Mouse (Mus musculus): ENCODE data around the gene Gm2696.
A peak's percentile ranks its signal among the peaks of the same experiment; 100 is the strongest.
"Not testable (repeated sequence)": the region's sequence is repeated elsewhere in the genome, so short reads cannot be mapped to it uniquely, and the experiment has no call there.

Gm2696 gene

GRCm38 (mm10) chr10:77814382-77814781, at the start of gene Gm2696:
Gene Gm2696, plus strand, starts transcription at chr10:77814682.
- DNase-seq = no peak

DNA sequence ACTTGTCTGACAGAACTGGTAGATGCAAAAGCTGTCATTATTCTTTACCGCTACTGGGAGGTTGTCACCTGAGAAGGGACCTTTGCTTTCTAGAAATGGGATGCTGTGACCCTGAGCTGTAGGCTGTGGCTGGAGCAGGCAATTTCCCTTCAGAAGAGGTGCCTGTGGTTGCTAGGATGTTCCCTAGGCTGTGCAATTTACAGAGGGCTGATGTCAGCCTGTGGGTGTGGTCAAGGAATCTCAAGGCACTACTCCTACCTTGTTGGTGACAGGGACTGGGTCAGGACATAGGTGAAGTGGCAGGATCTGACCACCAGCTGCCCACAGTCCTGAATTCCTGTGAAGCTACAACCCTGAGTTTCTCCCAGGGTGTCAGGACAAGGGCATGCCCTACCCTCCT, 44.8 kb upstream of the Gm2696 start:
- DNase-seq = no peak

DNA sequence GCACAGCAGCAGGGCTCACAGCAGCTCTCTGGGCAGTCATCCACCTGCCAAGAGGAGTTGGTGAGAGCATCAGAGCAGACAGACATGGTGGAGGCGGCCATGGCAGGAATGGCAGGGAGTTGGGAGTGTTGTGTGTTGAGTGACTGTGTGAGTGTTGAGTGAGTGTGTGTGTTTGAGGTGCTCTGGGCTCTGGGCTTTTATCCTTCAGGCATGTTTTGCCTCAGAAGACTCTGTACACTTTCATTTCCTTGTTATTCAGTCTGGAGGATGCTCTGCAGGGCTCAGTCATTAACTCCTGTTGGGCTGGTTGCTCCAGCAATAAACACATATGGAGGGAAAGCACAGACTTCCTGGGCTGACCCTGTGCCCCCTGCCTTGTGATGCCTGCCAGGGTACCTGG, 43.3 kb upstream of the Gm2696 start, which contains the start of gene Gm3238:
Gm3238 (minus strand) TSS at position 101 of the 400 bp plus-strand sequence.
- not testable (repeated sequence) for DNase-seq

- DNase-seq = not testable (repeated sequence)
These were observed 42.3 kb upstream of the Gm2696 start for GRCm38 (mm10) chr10:77772142-77772541.

GRCm38 (mm10) chr10:77776844-77777243, 37.6 kb upstream of the Gm2696 start, which contains the start of gene Gm7138:
Gene Gm7138, minus strand, starts transcription at chr10:77776944.
- not testable (repeated sequence) for DNase-seq

- DNase-seq = not testable (repeated sequence)
These were observed 32.0 kb upstream of the Gm2696 start, which contains the start of gene Gm3250 for GRCm38 (mm10) chr10:77782442-77782841. Gene Gm3250, minus strand, starts transcription at chr10:77782542.

DNA sequence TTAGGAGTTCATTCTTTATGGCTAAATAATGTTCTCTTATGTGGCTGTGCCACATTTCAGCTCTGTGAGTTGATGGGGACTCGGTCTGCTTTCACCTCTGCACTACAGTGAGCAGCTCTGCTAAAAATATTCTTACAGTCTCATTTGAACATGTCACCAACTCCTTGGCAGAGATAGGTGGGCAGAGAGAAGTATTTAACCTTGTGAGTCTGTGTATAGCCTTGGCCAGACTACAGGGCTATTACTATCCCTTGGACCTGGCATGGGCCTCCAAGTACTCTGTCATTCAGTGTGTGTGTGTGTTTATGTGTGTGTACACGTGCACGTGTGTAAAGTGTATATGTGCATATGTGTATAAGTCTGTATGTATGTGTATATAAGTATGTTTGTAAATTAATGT, 31.1 kb upstream of the Gm2696 start:
- not testable (repeated sequence) for DNase-seq

DNA sequence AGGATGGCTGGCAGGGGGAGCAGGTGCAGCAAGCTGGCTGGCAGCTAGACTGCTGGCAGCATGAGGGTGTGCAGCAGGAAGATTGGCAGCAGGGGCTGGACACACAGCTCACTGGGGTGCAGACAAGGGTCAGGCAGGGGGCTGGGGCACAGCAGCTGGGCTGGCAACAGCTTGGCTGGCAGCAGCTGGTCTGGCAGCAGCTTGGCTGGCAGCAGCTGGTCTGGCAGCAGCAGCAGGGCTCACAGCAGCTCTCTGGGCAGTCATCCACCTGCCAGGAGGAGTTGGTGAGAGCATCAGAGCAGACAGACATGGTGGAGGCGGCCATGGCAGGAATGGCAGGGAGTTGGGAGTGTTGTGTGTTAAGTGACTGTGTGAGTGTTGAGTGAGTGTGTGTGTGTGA, 26.6 kb upstream of the Gm2696 start, which contains the start of gene Gm7137:
Gm7137 (minus strand) TSS at position 325 of the 400 bp plus-strand sequence.
- DNase-seq = not testable (repeated sequence)

GRCm38 (mm10) chr10:77788621-77789020, 25.9 kb upstream of the Gm2696 start:
- no peak for DNase-seq

GRCm38 (mm10) chr10:77794976-77795375, 19.5 kb upstream of the Gm2696 start, which contains the start of gene Gm9639:
Gene Gm9639, minus strand, starts transcription at chr10:77795076.
- DNase-seq = no peak

DNA sequence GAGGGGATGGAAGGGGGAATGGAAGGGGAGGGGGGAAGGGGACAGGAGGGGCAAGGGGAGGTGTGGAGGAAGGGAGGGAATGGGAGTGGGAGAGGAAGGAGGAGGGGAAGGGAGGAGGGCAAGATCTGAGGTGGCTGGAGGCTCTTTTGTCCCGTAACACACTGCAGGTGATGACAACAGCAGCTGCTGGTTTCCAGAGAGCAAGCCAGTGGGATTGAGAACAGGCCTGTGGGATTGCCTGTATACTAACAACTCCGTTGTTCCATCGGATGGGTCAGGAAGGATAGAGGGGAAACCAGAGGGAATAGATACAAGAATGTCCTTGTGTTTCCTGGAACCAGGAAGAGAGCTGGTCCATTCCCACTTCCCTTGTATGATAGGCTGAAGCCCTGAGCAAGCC, 16.8 kb upstream of the Gm2696 start:
- no peak for DNase-seq

- DNase-seq = not testable (repeated sequence)
These were observed 16.1 kb upstream of the Gm2696 start for GRCm38 (mm10) chr10:77798164-77798920.

DNA sequence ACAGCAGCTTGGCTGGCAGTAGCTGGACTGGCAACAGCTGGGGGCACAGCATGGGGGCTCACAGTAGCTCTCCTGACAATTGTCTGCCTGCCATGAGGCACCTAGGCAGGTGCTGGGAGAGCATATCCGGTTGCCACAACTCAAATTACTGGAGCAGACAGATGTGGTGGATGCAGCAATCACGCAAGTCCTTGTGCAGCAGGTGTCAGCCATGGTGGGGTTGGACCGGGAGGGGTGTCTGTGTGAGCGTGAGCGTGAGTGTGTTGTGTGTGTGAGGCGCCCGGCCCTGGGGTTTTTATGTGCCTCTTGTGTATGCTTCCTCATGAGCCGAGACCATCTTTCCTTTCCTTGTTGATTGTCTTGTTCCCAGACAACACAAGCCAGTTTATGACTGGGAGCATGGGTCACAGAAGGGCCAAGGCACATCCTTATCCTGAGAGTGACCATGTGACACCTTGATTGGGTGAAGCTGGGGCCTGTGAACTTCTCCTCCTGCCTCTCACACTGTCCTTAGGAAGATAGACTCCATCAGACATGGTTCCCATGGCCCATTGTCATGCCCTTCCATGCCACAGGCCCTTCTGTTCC, 15.5 kb upstream of the Gm2696 start, which contains the start of gene Gm19668:
Gm19668 (minus strand) TSS at position 213 of the 588 bp plus-strand sequence.
- DNase-seq = no peak

DNA sequence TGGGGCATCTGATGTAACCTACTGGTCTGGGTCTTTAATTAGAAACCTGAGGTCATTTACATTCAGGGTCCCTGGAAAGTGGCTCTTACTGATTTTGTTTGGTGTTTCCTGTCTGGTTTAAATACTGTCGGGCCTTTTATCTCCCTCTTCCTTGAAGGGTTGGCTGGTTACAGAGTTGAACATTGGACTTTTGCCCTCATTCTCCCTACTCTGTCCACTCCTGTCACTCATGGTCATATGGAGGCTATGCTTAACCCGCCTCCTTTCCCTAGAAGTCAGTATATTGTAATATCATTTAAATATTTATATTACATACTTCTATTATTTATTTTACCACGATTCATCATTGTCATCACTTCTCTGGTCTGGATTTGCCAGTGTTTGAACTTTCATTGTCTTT, 10.4 kb upstream of the Gm2696 start:
- DNase-seq = no peak

GRCm38 (mm10) chr10:77811743-77812142, 2.7 kb upstream of the Gm2696 start, which contains the start of gene Gm9507:
Gene Gm9507, minus strand, starts transcription at chr10:77811843.
- no peak for DNase-seq

- DNase-seq = no peak
These were observed 1.0 kb downstream of the Gm2696 start for GRCm38 (mm10) chr10:77815514-77815913.

- no peak for DNase-seq
These were observed 4.0 kb downstream of the Gm2696 start for GRCm38 (mm10) chr10:77818523-77818922.

DNA sequence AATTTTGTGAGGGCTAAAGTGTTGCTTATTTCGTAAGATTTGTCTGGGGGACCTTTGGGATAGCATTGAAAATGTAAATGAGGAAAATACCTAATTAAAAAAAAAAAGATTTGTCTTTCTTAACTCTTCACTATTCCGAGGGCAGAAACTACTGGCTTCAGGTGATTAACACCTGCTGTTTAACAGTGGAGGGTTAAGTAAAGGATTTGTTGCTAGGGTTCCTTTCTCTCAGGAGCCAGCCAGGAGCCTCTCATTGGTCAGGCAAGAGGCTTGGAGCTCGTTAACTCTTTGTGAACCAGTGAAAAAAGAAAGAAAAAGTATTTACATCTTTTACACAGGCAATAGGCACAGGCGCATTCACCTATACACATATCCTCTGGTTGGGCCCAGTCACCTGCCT, 4.7 kb downstream of the Gm2696 start:
- no peak for DNase-seq

GRCm38 (mm10) chr10:77826951-77827350, 12.5 kb downstream of the Gm2696 start, which contains the start of gene Krtap10-4:
Gene Krtap10-4, minus strand, starts transcription at chr10:77827095.
- DNase-seq = no peak

- DNase-seq = no peak
These were observed 21.2 kb downstream of the Gm2696 start, which contains the start of gene Krtap10-10 for GRCm38 (mm10) chr10:77835647-77836046. Gene Krtap10-10, plus strand, starts transcription at chr10:77835947.

DNA sequence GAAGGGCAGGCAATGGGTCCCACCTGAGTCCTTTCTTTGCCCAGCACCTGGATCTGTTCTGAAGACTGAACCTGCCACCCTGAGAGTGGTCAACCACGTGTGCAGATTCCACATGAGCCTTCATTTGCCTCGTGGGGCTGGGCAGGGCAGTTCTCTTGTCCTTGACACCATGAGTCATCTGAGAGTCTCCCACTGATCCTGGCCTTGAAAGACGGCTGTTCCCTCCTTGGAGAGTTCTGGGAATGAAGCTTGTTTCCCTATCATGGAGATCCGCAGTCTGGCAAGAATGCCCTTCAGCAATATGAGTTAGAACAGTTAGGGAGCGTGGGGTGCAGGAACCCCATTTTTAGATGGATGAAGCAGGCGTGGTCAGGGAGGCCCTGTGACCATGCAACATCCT, 24.5 kb downstream of the Gm2696 start:
- DNase-seq = no peak

GRCm38 (mm10) chr10:77846503-77846902, 32.0 kb downstream of the Gm2696 start, which contains the start of gene Gm36176:
Gene Gm36176, plus strand, starts transcription at chr10:77846803.
- no peak for DNase-seq

- DNase-seq = peak; percentile 28
These were observed 32.5 kb downstream of the Gm2696 start for GRCm38 (mm10) chr10:77846961-77847360.

DNA sequence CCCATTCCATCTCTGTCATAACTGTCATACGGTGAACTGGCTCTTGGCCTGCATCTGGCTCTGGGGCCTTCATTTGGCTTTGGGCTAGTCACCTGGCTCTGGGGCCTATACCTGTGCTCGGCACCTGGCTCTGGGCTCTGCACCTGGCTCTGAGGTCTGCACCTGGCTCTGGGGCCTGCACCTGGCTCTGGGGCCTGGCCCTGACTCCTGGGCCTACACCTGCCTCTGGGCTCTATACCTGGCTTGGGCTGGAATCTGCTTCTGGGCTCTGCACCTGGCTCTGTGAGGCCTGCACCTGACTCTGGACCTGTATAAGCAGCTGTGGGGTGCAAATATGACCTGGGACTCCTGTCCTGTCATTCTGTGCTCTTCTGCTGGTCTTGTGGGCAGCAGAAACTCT, 33.1 kb downstream of the Gm2696 start:
- DNase-seq = no peak
